Mouse (Mus musculus) adrenal gland, adult 10 weeks (tissue): Measurements from ENCODE around the gene Akap2. TPM values are rescaled to one million over a fixed set of nuclear protein-coding genes. Genes with fewer than 3 reads are reported as not detected.

Source experiments
- polyA plus RNA-seq: library from polyadenylated mRNA; stranded (reverse); fragments of 350-450 nt; fragmentation: Illumina TruSeq; extraction: RNeasy Lipid Tissue Mini Kit (QIAGEN cat#74804); gene quantifications from one replicate; pipeline ENCODE4 v1.2.3, GENCODE M21; 2014; ENCODE audit warnings: low read depth, low replicate concordance

Gene Akap2
- polyA plus RNA-seq: 287 TPM

DNA sequence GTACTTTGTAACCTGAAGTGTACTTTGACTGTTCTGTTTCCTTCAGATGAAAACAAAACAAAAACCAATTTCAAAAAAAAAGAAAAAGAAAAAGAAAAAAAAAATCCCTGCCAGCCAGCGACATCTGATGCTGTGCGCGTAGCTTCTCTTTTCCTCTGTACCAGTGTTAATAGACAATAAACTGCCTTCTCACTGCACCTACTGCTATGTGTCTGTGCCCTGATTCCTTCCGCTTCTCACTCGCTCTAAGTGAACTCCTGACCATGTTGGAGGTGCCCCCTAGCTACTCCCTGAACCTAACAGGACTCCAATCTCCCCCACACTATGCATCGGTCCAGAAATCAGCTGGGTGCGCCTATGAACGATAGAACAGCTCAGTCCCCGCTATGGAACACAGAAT, at the start of gene Akap2:
Gene Akap2, plus strand, starts transcription at position 304 of the 400 bp plus-strand sequence.

DNA sequence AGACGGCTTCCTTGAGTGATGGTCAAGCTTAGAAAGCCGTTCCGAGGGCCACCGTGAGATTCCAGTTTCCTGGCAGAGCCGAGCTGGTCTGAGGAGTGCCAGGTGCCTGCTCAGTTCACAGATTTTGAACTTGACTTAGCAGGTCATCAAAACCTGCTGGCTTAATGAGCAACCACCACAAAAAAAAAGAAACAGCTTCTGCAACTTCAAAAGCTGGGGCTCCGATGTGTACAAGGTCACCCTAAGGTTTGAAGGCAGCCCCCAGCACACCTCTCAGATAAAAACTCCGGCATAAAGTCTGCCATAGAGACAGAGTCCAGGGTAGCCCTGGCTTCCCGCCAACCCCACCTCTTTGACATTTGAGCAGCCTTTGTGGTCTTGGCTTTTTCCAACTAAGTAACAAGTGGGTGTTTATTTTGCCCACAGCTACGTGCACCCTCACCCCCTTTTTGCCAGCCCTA, 198.8 kb downstream of the Akap2 start, which contains the start of gene D630039A03Rik:
Gene D630039A03Rik, minus strand, starts transcription at position 97 of the 461 bp plus-strand sequence.

Other genes with a start within 250 kb of the Akap2 start
- gene Pakap, start 149.5 kb upstream of the Akap2 start, polyA plus RNA-seq: 3.0 TPM
- 16.5 TPM for gene D630039A03Rik, start 198.6 kb downstream of the Akap2 start, polyA plus RNA-seq
- 457 TPM for gene Txn1, start 238.8 kb downstream of the Akap2 start, polyA plus RNA-seq